17 mouse cellular contexts compared by ENCODE assay signal in the genomic region with DNA sequence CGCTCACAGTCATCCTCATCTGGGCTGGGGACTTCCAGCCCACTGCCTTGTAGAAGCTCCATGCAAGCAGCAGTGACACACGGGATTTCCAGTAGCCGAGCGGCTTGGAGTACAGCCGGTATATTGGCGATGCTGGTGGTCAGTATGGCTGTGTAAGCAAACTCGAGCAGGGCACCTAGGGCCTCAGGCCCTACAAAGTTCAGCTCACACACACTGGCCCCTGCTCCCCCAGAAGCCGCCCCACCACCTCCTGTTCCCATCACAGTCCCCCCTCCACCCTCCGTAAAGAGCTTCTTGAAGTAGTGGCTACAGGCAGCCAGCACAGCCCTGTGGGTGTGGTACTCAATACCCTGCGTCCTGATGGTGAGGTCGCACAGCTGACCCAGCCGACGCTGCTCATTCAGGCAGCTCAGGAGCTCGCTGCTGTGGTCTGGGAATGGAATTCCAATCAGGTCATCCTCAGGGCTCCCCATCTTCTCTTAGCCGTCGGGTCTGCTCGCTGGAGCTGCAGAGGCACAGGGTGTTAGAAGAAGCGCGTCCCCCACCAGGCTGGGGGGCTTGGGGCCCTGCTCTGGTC. TPM values are rescaled to one million over a fixed set of nuclear protein-coding genes. Genes with fewer than 3 reads are reported as not detected.
DNase-seq lines count a peak whose midpoint lies in the region; ATAC-seq and TF ChIP-seq lines count a peak whose summit lies in the region.
"Had no signal": no experiment of that assay in that cellular context is flagged by ENCODE, and none has a peak within 500 bp of the region (broad histone marks: within the 10 kb centered on the region; RNA-seq: fewer than 3 reads in every experiment).

No protein-coding gene starts in this region.

- H3K27me3 ChIP-seq in limb, embryonic 13.5 days = no peaks in the 10 kb centered on the region
- H3K27me3 ChIP-seq in limb, embryonic 10.5 days (ENCODE audit: low read depth, poor library complexity, severe bottlenecking) = no peaks in the 10 kb centered on the region
- H3K27me3 ChIP-seq in ES-Bruce4 (ENCODE audit: control insufficient read depth, insufficient read depth, low read length, poor library complexity, severe bottlenecking) = no peaks in the 10 kb centered on the region
- H3K27me3 ChIP-seq: limb, embryonic 15.5 days had no signal

- TF ChIP-seq CTCF in gastrocnemius, adult 2 months (IDR thresholded peaks at IDR 0.05) = no peak
- no peak for TF ChIP-seq CTCF in ES-Bruce4 (IDR thresholded peaks at IDR 0.05; ENCODE audit: low read depth, low read length)
- no peak for TF ChIP-seq CTCF in lung, adult 2 months (IDR thresholded peaks at IDR 0.05; ENCODE audit: insufficient read depth, low read length)

- H3K4me1 ChIP-seq in limb, embryonic 13.5 days = no peaks in the 10 kb centered on the region
- no peaks in the 10 kb centered on the region for H3K4me1 ChIP-seq in limb, embryonic 10.5 days
- no peaks in the 10 kb centered on the region for H3K4me1 ChIP-seq in ES-Bruce4 (ENCODE audit: control insufficient read depth, insufficient read depth, low read length)
- H3K4me1 ChIP-seq in lung, adult 2 months (ENCODE audit: control insufficient read depth, insufficient read depth, low read length) = peaks cover 2% of the 10 kb centered on the region; the same call in 1 of the 2 replicates
- H3K4me1 ChIP-seq: limb, embryonic 15.5 days had no signal

- peak overlapping the region; percentile 99 for H3K27ac ChIP-seq in gastrocnemius, adult 2 months
- H3K27ac ChIP-seq in limb, embryonic 13.5 days = no peak overlapping the region
- H3K27ac ChIP-seq in limb, embryonic 10.5 days = no peak overlapping the region
- no peak overlapping the region for H3K27ac ChIP-seq in ES-Bruce4 (ENCODE audit: insufficient read depth, low read length)
- H3K27ac ChIP-seq: heart, adult 2 months; limb, embryonic 15.5 days had no signal

- H3K4me2 ChIP-seq in limb, embryonic 13.5 days (replicated peaks) = no peak overlapping the region
- H3K4me2 ChIP-seq: limb, embryonic 15.5 days had no signal

- DNase-seq in gastrocnemius, adult 2 months = peak; percentile 45
- no peak for DNase-seq in gastrocnemius, postnatal 10 days
- DNase-seq in limb, embryonic 10.5 days (ENCODE audit: low spot score) = no peak
- peak; percentile 57 for DNase-seq in ZHBTc4 (ENCODE audit: low read depth, low spot score)
- no peak for DNase-seq in urinary bladder, postnatal 4 days (ENCODE audit: low spot score in 2 of 2)
- no peak for DNase-seq in lung, adult 2 months
- DNase-seq: adrenal gland, postnatal 25 days; B cell, adult 2 months; cerebellum, adult 9-11 months; heart, adult 2 months; layer of hippocampus, adult 9-11 months; midbrain, embryonic 14.5 days; right cerebral cortex, postnatal 14 days had no signal

- no peak for TF ChIP-seq EP300 in ES-Bruce4 (IDR thresholded peaks at IDR 0.05; ENCODE audit: insufficient read depth, low read depth, low read length)

- peak overlapping the region; percentile 34 for H3K4me3 ChIP-seq in gastrocnemius, adult 2 months
- H3K4me3 ChIP-seq in limb, embryonic 13.5 days = no peak overlapping the region
- H3K4me3 ChIP-seq in limb, embryonic 10.5 days = no peak overlapping the region
- H3K4me3 ChIP-seq in ES-Bruce4 (ENCODE audit: low read depth, low read length) = peak overlapping the region; percentile 1; the same call in 1 of the 2 replicates
- H3K4me3 ChIP-seq in lung, adult 2 months (replicated peaks; ENCODE audit: extremely low read depth, low read depth, low read length) = no peak overlapping the region
- H3K4me3 ChIP-seq: heart, adult 2 months; limb, embryonic 15.5 days had no signal

- ATAC-seq in limb, embryonic 13.5 days (ENCODE audit: low FRiP score, low read depth) = 0 out of 2 replicates have a peak, but pooled peaks have one; percentile 19
- ATAC-seq: activated CD4-positive, CD25-positive, alpha-beta regulatory T cell, adult 4 months had no signal

- intact Hi-C loops in gastrocnemius, adult 2 months (cut with DNase I) = no loop called here

- no peaks in the 10 kb centered on the region for H3K9me3 ChIP-seq in limb, embryonic 13.5 days
- H3K9me3 ChIP-seq in limb, embryonic 10.5 days (replicated peaks) = no peaks in the 10 kb centered on the region
- no peaks in the 10 kb centered on the region for H3K9me3 ChIP-seq in ES-Bruce4 (replicated peaks; ENCODE audit: control insufficient read depth, insufficient read depth, low read length, poor library complexity, severe bottlenecking)
- H3K9me3 ChIP-seq: limb, embryonic 15.5 days had no signal

- H3K36me3 ChIP-seq in limb, embryonic 13.5 days = peaks cover 21% of the 10 kb centered on the region
- peaks cover 45% of the 10 kb centered on the region for H3K36me3 ChIP-seq in limb, embryonic 10.5 days
- H3K36me3 ChIP-seq in ES-Bruce4 (ENCODE audit: control insufficient read depth, insufficient read depth, low read length, poor library complexity, severe bottlenecking) = peaks cover 8% of the 10 kb centered on the region

- WGBS in limb, embryonic 13.5 days = 80% methylated on average over 19 of the region's 19 CpGs
- WGBS in limb, embryonic 10.5 days = 74% methylated on average over 19 of the region's 19 CpGs
- 76% methylated on average over 19 of the region's 19 CpGs for WGBS in lung, adult 2 months

- H3K9ac ChIP-seq in limb, embryonic 13.5 days = no peak overlapping the region
- peak overlapping the region; percentile 13; the same call in 1 of the 2 replicates for H3K9ac ChIP-seq in ES-Bruce4 (ENCODE audit: low read depth, poor library complexity, severe bottlenecking)
- H3K9ac ChIP-seq: limb, embryonic 15.5 days had no signal

- no peak for TF ChIP-seq POLR2A in ES-Bruce4 (IDR thresholded peaks at IDR 0.05; ENCODE audit: insufficient read depth, low read length)
- TF ChIP-seq POLR2A in lung, adult 2 months (IDR thresholded peaks at IDR 0.05; ENCODE audit: borderline replicate concordance, extremely low read depth, low read depth, low read length) = no peak

RNA-seq across cellular contexts. Expression of a gene that starts 11.2 kb away (rescaled TPM):
- 10 to 100 TPM; 88.5 to 89.4 TPM for total RNA-seq in gastrocnemius, adult 2 months (2021)
- total RNA-seq in gastrocnemius, postnatal 10 days (2021) = 10 to 100 TPM; 32.7 to 40.7 TPM
- 37.2 and 45.5 TPM in 2 replicates for polyA plus RNA-seq in limb, embryonic 13.5 days (2015; fragmentation: Nextera tagmentation; extraction: Ambion mirVana)
- polyA plus RNA-seq in limb, embryonic 10.5 days (2016; fragmentation: Nextera tagmentation; extraction: Ambion mirVana) = 55.0 and 58.3 TPM in 2 replicates
- polyA plus RNA-seq in ES-Bruce4 (2011; ENCODE audit: insufficient read depth, insufficient read length, low read depth, missing spikeins) = 41.5 and 46.2 TPM in 2 replicates
- polyA plus RNA-seq in lung, adult 2 months (2012; rRNA removed) = 46.4 and 73.3 TPM in 2 replicates

Comparison
In these comparisons a context has a peak if more than half of its experiments do, and no peak if none do; other contexts are left out.
1. DNase-seq: peak in gastrocnemius, adult 2 months (single experiment) and ZHBTc4 (single experiment); none in gastrocnemius, postnatal 10 days (single experiment), limb, embryonic 10.5 days (single experiment), urinary bladder, postnatal 4 days (0 of 2) and lung, adult 2 months (single experiment).
2. H3K4me3 ChIP-seq: peak in gastrocnemius, adult 2 months (single experiment) and ES-Bruce4 (single experiment); none in limb, embryonic 13.5 days (single experiment), limb, embryonic 10.5 days (single experiment) and lung, adult 2 months (single experiment).